ENCODE assay signal across 15 mouse cellular contexts in the genomic region with DNA sequence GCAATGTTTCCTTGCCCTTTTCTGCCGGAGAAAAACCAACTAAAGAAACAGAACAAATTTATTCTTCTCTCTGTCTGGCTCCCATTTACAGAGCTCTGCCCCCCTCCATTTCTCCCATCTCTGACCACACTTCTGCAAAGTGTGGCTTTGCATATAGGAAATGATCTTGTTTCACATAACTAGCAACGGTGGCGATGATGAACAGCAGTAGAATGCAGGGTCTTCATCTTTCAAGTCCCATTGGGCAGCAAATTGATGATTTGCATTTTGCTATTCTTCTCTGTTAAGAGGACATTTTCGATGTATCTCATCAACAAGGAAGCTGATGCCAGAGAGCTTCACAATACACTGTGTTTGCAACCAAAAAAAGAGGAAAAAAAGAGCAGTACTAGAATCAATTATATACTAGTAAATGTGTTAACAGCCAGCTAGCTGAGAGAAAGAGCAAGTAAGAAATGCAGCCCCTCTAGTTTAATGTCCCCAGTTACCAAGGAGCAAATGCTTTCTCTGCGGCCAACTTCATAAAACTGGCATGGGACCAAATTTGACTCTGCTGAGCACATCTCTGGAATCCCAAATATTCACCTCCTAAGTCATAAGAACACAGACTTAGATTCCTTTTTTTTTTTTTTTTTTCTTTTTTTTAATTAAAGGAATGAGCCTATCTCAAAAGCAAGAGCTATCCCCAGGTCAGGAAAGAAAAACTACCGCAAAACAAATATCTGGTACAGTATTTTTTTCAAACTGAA. TPM values are rescaled to one million over a fixed set of nuclear protein-coding genes. Genes with fewer than 3 reads are reported as not detected.
DNase-seq lines count a peak whose midpoint lies in the region; ATAC-seq lines count a peak whose summit lies in the region.
"Had no signal": no experiment of that assay in that cellular context is flagged by ENCODE, and none has a peak within 500 bp of the region (broad histone marks: within the 10 kb centered on the region; RNA-seq: fewer than 3 reads in every experiment).

No protein-coding gene starts in this region.

- peaks cover 12% of the 10 kb centered on the region for H3K4me1 ChIP-seq in heart, embryonic 11.5 days (ENCODE audit: control insufficient read depth, insufficient read depth, low read length)
- H3K4me1 ChIP-seq in kidney, embryonic 15.5 days, result peaks cover 14% of the 10 kb centered on the region
- H3K4me1 ChIP-seq: forebrain, embryonic 12.5 days had no signal

- intact Hi-C loops in heart, postnatal 36 days (cut with DNase I), result no loop called here

- peaks cover 4% of the 10 kb centered on the region for H3K36me3 ChIP-seq in heart, embryonic 11.5 days (ENCODE audit: control insufficient read depth, insufficient read depth, low read length)
- H3K36me3 ChIP-seq in kidney, embryonic 15.5 days, result peaks cover 11% of the 10 kb centered on the region

- H3K4me3 ChIP-seq in heart, embryonic 11.5 days (ENCODE audit: low read depth, low read length), result no peak overlapping the region
- no peak overlapping the region for H3K4me3 ChIP-seq in kidney, embryonic 15.5 days (replicated peaks)
- H3K4me3 ChIP-seq: embryonic facial prominence, embryonic 12.5 days; forebrain, embryonic 12.5 days; hindbrain, embryonic 15.5 days; limb, embryonic 15.5 days had no signal

- ATAC-seq in heart, embryonic 11.5 days (replicated peaks; ENCODE audit: insufficient number of reproducible peaks, low FRiP score, low TSS enrichment), result no peak
- no peak for ATAC-seq in kidney, embryonic 15.5 days (replicated peaks; ENCODE audit: low FRiP score)
- ATAC-seq in hematopoietic stem cell, adult 5-6 weeks (replicated peaks in 1 of 2; ENCODE audit: insufficient read depth in 1 of 2, low FRiP score in 2 of 2, low TSS enrichment in 1 of 2, low read depth in 1 of 2, poor library complexity in 2 of 2, severe bottlenecking in 2 of 2), result peak; percentile 40 to 47; a peak in 2 of 4 replicates

- H3K9ac ChIP-seq in heart, embryonic 11.5 days (ENCODE audit: low read depth, low read length), result no peak overlapping the region
- H3K9ac ChIP-seq in kidney, embryonic 15.5 days, result no peak overlapping the region
- H3K9ac ChIP-seq: embryonic facial prominence, embryonic 12.5 days; forebrain, embryonic 12.5 days; hindbrain, embryonic 15.5 days; limb, embryonic 15.5 days had no signal

- 72% methylated on average over 6 of the region's 6 CpGs for WGBS in heart, embryonic 11.5 days (ENCODE audit: insufficient replicate concordance)
- 55% methylated on average over 6 of the region's 6 CpGs for WGBS in kidney, embryonic 15.5 days

- DNase-seq in heart, postnatal 36 days, result no peak
- no peak for DNase-seq in kidney, postnatal 4 days
- peak; percentile 42 for DNase-seq in 416B (ENCODE audit: low read depth)
- DNase-seq in left cerebral cortex, adult 18-20 months (ENCODE audit: low spot score in 2 of 2), result no peak
- no peak for DNase-seq in thymus, postnatal 4 days
- DNase-seq: cerebellum, postnatal 10 days; layer of hippocampus, postnatal 36 days had no signal

- H3K9me3 ChIP-seq in heart, embryonic 11.5 days (replicated peaks; ENCODE audit: control insufficient read depth, low read length), result no peaks in the 10 kb centered on the region
- no peaks in the 10 kb centered on the region for H3K9me3 ChIP-seq in kidney, embryonic 15.5 days (replicated peaks)
- H3K9me3 ChIP-seq: forebrain, embryonic 12.5 days; hindbrain, embryonic 15.5 days; limb, embryonic 15.5 days had no signal

- no peak overlapping the region for H3K4me2 ChIP-seq in heart, embryonic 11.5 days
- no peak overlapping the region for H3K4me2 ChIP-seq in kidney, embryonic 15.5 days
- H3K4me2 ChIP-seq: embryonic facial prominence, embryonic 12.5 days; forebrain, embryonic 12.5 days; hindbrain, embryonic 15.5 days; limb, embryonic 15.5 days had no signal

- no peaks in the 10 kb centered on the region for H3K27me3 ChIP-seq in heart, embryonic 11.5 days (ENCODE audit: control insufficient read depth, insufficient read depth, low read length)
- H3K27me3 ChIP-seq in kidney, embryonic 15.5 days, result no peaks in the 10 kb centered on the region
- H3K27me3 ChIP-seq: embryonic facial prominence, embryonic 12.5 days; forebrain, embryonic 12.5 days; hindbrain, embryonic 15.5 days; limb, embryonic 15.5 days; megakaryocyte, embryonic 14.5 days had no signal

- H3K27ac ChIP-seq in heart, embryonic 11.5 days (ENCODE audit: low read depth, low read length), result peak overlapping the region; percentile 29; the same call in 1 of the 2 replicates
- H3K27ac ChIP-seq in kidney, embryonic 15.5 days, result peak overlapping the region; percentile 41
- H3K27ac ChIP-seq: embryonic facial prominence, embryonic 12.5 days; forebrain, embryonic 12.5 days; hindbrain, embryonic 15.5 days; limb, embryonic 15.5 days had no signal

RNA-seq across cellular contexts. Expression of a gene that starts 29.2 kb away (rescaled TPM):
- polyA plus RNA-seq in heart, embryonic 11.5 days (2014; fragmentation: Nextera tagmentation; extraction: Ambion mirVana), result 19.1 and 22.8 TPM in 2 replicates
- total RNA-seq in heart, postnatal 36 days (2021), result 100 to 1,000 TPM; 339 to 436 TPM
- 7.1 and 8.9 TPM in 2 replicates for polyA plus RNA-seq in kidney, embryonic 15.5 days (2015; fragmentation: Nextera tagmentation; extraction: Ambion mirVana)
- total RNA-seq in hematopoietic stem cell, adult 5-6 weeks (2017), result 23.1 and 24.5 TPM in 2 replicates
- 10 to 100 TPM; 37.2 to 38.9 TPM for total RNA-seq in left cerebral cortex, adult 18-20 months (2021)

Comparison
In these comparisons a context has a peak if more than half of its experiments do, and no peak if none do; other contexts are left out.
1. ATAC-seq: peak in hematopoietic stem cell, adult 5-6 weeks (2 of 2); none in heart, embryonic 11.5 days (single experiment) and kidney, embryonic 15.5 days (single experiment).
2. RNA of a gene that starts 29.2 kb away (total RNA-seq): 339 to 436 TPM in heart, postnatal 36 days; 37.2 to 38.9 TPM in left cerebral cortex, adult 18-20 months and 23.1 to 24.5 TPM in hematopoietic stem cell, adult 5-6 weeks; every median in the first group is over 4 times any median in the second.